Mouse (Mus musculus): ENCODE results near the gene Drc3. TPM values are rescaled to one million over a fixed set of nuclear protein-coding genes. Genes with fewer than 3 reads are reported as not detected.

The Drc3 gene
- polyA plus RNA-seq, 1 experiment, result 7.1 TPM

DNA sequence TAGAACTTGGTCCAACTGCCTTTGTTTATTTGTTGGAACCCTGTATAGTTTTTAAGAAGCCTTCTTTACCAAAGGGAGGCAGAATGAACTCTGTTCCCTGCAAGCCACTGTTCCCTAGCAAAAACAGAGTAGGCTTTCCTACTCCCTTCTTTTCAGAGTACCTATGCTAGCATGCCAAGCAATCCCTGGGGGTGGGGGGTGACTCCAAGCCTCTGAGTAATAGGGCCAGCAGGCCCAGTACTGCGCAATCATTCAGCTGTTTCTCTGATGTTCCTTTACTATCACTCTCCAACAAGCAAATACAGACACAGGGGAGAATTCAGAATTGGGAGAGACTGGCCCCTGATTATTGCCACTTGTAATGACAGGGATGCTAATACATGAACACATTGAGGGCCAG, 53.5 kb downstream of the Drc3 start:
- DNase-seq, result no peak
- TF ChIP-seq CTCF (IDR thresholded peaks at IDR 0.05; ENCODE audit: borderline replicate concordance, insufficient read depth, low read depth, low read length) (no peak), POLR2A (IDR thresholded peaks at IDR 0.05; ENCODE audit: borderline replicate concordance, insufficient read depth, low read length) (no peak)
- Histone ChIP-seq H3K4me3 (replicated peaks; ENCODE audit: insufficient read depth, low read depth, low read length) (no peak overlapping the region), H3K27ac (ENCODE audit: insufficient read depth, low read length) (no peak overlapping the region), H3K4me1 (ENCODE audit: control insufficient read depth, insufficient read depth, low read length) (no peaks in the 10 kb centered on the region), H3K27me3 (ENCODE audit: control insufficient read depth, insufficient read depth, low read length) (no peaks in the 10 kb centered on the region)
- 100% methylated on average over 1 of the region's 1 CpGs for WGBS

- Histone ChIP-seq H3K4me1 (ENCODE audit: control insufficient read depth, insufficient read depth, low read length) (no peaks in the 10 kb centered on the region), H3K27ac (ENCODE audit: insufficient read depth, low read length) (no peak overlapping the region), H3K27me3 (ENCODE audit: control insufficient read depth, insufficient read depth, low read length) (no peaks in the 10 kb centered on the region), H3K4me3 (replicated peaks; ENCODE audit: insufficient read depth, low read depth, low read length) (no peak overlapping the region)
- TF ChIP-seq CTCF (IDR thresholded peaks at IDR 0.05; ENCODE audit: borderline replicate concordance, insufficient read depth, low read depth, low read length) (peak; percentile 51), POLR2A (IDR thresholded peaks at IDR 0.05; ENCODE audit: borderline replicate concordance, insufficient read depth, low read length) (no peak)
- under 1% methylated on average over 3 of the region's 3 CpGs for WGBS
- peak; percentile 46 to 74 for DNase-seq
Measured at GRCm38 (mm10) chr11:60412173-60412572, 59.0 kb downstream of the Drc3 start.

DNA sequence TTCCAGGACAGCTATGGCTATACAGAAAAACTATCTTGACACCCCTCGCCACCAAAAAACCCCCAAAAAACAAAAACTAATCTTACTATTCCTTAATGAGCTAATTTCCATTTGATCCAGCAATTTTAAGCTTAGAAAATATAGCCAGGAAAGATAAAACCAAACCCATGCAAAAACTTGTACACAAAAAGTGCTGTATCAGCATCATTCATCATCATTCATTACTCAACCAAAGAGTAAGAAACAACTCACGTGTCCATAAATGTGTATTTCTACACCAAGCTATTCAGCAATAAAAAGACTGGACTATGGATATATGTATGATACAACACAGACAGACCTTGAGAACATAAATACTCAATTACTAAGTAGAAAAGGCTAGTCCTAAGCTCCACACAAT, 59.8 kb downstream of the Drc3 start:
- no peak for TF ChIP-seq CTCF (IDR thresholded peaks at IDR 0.05; ENCODE audit: borderline replicate concordance, insufficient read depth, low read depth, low read length)
- TF ChIP-seq POLR2A (IDR thresholded peaks at IDR 0.05; ENCODE audit: borderline replicate concordance, insufficient read depth, low read length), result no peak
- WGBS, result 93% methylated on average over 2 of the region's 2 CpGs
- Histone ChIP-seq H3K27me3 (ENCODE audit: control insufficient read depth, insufficient read depth, low read length) (no peaks in the 10 kb centered on the region), H3K27ac (ENCODE audit: insufficient read depth, low read length) (no peak overlapping the region), H3K4me3 (replicated peaks; ENCODE audit: insufficient read depth, low read depth, low read length) (no peak overlapping the region), H3K4me1 (ENCODE audit: control insufficient read depth, insufficient read depth, low read length) (no peaks in the 10 kb centered on the region)
- DNase-seq, result no peak

DNA sequence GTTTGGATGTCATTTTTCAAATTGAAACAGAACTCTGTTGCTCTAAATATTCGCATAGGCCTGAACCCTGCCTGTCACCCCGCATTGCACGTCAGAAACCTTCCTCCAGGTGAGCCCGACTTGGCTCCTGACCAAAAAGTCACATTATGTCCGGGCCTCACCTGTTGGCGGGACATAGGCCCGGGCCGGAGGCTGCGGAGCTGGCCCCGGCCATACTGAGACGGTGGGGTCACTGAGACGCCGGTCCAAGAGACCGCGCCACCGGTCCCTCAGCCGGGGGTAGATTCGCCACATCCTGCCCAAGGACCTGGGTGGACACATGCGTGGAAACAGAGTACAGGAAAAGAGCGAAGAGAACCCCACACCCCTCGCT, 63.4 kb downstream of the Drc3 start:
- no peak for TF ChIP-seq CTCF (IDR thresholded peaks at IDR 0.05; ENCODE audit: borderline replicate concordance, insufficient read depth, low read depth, low read length)
- TF ChIP-seq POLR2A (IDR thresholded peaks at IDR 0.05; ENCODE audit: borderline replicate concordance, insufficient read depth, low read length), result no peak
- WGBS, result under 1% methylated on average over 21 of the region's 21 CpGs
- Histone ChIP-seq H3K27ac (ENCODE audit: insufficient read depth, low read length) (peak overlapping the region; percentile 16; the same call in 1 of the 2 replicates), H3K4me1 (ENCODE audit: control insufficient read depth, insufficient read depth, low read length) (peaks cover 3% of the 10 kb centered on the region; the same call in 1 of the 2 replicates), H3K4me3 (replicated peaks; ENCODE audit: insufficient read depth, low read depth, low read length) (peak overlapping the region; percentile 70), H3K27me3 (ENCODE audit: control insufficient read depth, insufficient read depth, low read length) (no peaks in the 10 kb centered on the region)
- no peak for DNase-seq

GRCm38 (mm10) chr11:60416963-60417716, 64.0 kb downstream of the Drc3 start, which contains the start of gene Gid4:
Gene Gid4 (plus strand): TSS chr11:60417145.
- Histone ChIP-seq H3K27ac (ENCODE audit: insufficient read depth, low read length) (peak within 1 kb of the TSS; percentile 67), H3K27me3 (ENCODE audit: control insufficient read depth, insufficient read depth, low read length) (no peaks in the 10 kb centered on the region), H3K4me3 (replicated peaks; ENCODE audit: insufficient read depth, low read depth, low read length) (peak within 1 kb of the TSS; percentile 74), H3K4me1 (ENCODE audit: control insufficient read depth, insufficient read depth, low read length) (peaks cover 3% of the 10 kb centered on the region; the same call in 1 of the 2 replicates)
- WGBS, result 1% methylated on average over 75 of the region's 81 CpGs
- DNase-seq, result peak; percentile 99
- TF ChIP-seq POLR2A (IDR thresholded peaks at IDR 0.05; ENCODE audit: borderline replicate concordance, insufficient read depth, low read length) (peak; percentile 54), CTCF (IDR thresholded peaks at IDR 0.05; ENCODE audit: borderline replicate concordance, insufficient read depth, low read depth, low read length) (no peak)

DNA sequence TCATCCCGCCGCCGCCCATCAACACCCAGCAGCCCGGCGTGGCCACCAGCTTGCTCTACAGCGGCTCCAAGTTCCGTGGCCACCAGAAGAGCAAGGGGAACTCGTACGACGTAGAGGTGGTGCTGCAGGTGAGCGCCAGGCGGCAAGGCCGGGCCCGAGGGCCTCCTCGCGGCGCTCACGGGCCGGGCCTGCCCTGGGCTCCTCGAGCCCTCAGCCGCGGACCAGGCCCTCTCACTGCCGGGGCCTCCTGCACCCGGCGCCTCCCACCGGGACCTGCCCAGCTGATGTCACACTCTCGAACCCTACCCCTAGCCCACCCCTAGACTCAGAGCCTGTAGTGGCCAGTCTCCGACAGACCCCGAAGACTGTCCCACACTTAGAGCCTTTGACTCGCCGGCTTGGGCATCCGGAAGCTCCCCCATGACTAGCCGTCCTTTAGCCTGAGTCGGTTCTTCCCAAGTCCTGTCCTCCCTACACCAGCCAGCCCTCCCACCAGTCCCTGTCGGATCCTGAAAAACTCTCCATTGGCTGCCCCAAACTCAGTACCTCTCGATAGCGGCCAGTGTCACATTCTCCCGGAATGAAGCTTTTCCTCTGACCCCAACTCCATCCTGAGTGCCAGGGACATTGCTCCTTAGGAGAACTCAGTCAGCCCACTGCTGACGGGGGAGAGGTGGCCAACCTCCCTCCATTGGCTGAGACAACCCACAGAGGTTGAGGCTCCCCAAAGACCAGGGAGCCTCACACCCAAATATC, 64.8 kb downstream of the Drc3 start, which contains the start of gene Atpaf2:
Gene Atpaf2 (minus strand): TSS at position 741 of the 756 bp plus-strand sequence.
- no peak for TF ChIP-seq POLR2A (IDR thresholded peaks at IDR 0.05; ENCODE audit: borderline replicate concordance, insufficient read depth, low read length)
- no peak for TF ChIP-seq CTCF (IDR thresholded peaks at IDR 0.05; ENCODE audit: borderline replicate concordance, insufficient read depth, low read depth, low read length)
- DNase-seq, result no peak
- WGBS, result 1% methylated on average over 39 of the region's 39 CpGs

DNA sequence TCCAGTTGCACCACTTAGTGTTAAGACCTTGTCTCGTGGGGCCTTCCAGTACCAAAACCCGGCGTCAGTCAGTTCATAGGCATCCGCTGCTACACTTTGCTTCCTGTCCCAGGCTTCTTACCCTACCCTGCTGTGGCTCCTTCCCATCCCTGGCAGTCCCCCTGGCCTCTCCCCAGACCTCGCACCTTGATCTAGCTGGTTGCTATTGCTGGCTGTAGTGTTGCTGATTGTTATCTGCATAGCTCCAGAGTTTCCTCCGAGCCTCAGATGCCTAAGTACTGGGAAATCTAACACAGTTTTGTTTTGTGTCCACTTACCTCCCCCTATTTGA, 65.3 kb downstream of the Drc3 start:
- no peak overlapping the region for H3K27ac ChIP-seq (ENCODE audit: insufficient read depth, low read length)
- no peaks in the 10 kb centered on the region for H3K27me3 ChIP-seq (ENCODE audit: control insufficient read depth, insufficient read depth, low read length)
- peaks cover 3% of the 10 kb centered on the region; the same call in 1 of the 2 replicates for H3K4me1 ChIP-seq (ENCODE audit: control insufficient read depth, insufficient read depth, low read length)
- TF ChIP-seq POLR2A (IDR thresholded peaks at IDR 0.05; ENCODE audit: borderline replicate concordance, insufficient read depth, low read length) (no peak), CTCF (IDR thresholded peaks at IDR 0.05; ENCODE audit: borderline replicate concordance, insufficient read depth, low read depth, low read length) (no peak)
- peak in 1 of 2 experiments; percentile 9 for DNase-seq
- peak overlapping the region; percentile 74 for H3K4me3 ChIP-seq (replicated peaks; ENCODE audit: insufficient read depth, low read depth, low read length)
- WGBS, result 21% methylated on average over 6 of the region's 6 CpGs

More for the DNA sequence above, 64.8 kb downstream of the Drc3 start, which contains the start of gene Atpaf2:
- Histone ChIP-seq H3K27ac (ENCODE audit: insufficient read depth, low read length) (peak within 1 kb of the TSS; percentile 67), H3K4me3 (replicated peaks; ENCODE audit: insufficient read depth, low read depth, low read length) (peak within 1 kb of the TSS; percentile 74), H3K27me3 (ENCODE audit: control insufficient read depth, insufficient read depth, low read length) (no peaks in the 10 kb centered on the region), H3K4me1 (ENCODE audit: control insufficient read depth, insufficient read depth, low read length) (peaks cover 3% of the 10 kb centered on the region; the same call in 1 of the 2 replicates)
